Mouse (Mus musculus): ENCODE measurements at regions not wholly inside any gene's neighbourhood (a gene's known extent, or its start where the extent isn't known, plus 50 kb on each side); places are given as distances from the start of the nearest gene placed in this dataset.

DNA sequence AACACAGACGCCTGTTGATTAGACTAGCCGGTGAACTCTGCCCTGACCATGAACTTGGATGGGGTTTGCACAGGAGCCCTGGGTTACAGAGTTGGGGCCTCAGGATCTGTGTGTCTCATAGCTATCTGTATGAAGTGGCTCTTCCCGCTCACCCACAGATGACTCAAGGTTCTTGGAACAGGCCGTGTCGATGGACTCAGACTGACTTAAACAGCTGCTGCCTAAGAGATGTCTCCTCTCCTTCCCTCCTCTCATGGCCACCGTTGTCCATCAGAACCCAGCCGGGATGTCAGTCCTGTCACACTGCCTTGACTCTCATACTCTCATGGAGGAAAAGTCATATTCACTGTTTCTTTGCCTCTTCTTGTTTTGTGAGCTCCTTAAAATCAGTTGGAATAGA, 121.2 kb upstream of the Tgfbr2 start:
- Histone ChIP-seq H3K27ac (ENCODE audit: low read length) (no peak overlapping the region), H3K36me3 (ENCODE audit: control insufficient read depth, insufficient read depth, low read length) (no peaks in the 10 kb centered on the region), H3K9me3 (replicated peaks; ENCODE audit: control insufficient read depth, low read length, poor library complexity, severe bottlenecking) (no peaks in the 10 kb centered on the region), H3K27me3 (ENCODE audit: control insufficient read depth, insufficient read depth, low read depth, low read length) (no peaks in the 10 kb centered on the region), H3K4me3 (ENCODE audit: low read depth, low read length) (no peak overlapping the region), H3K4me1 (ENCODE audit: control insufficient read depth, insufficient read depth, low read length) (no peaks in the 10 kb centered on the region), H3K4me2 (ENCODE audit: low read length) (no peak overlapping the region), H3K9ac (ENCODE audit: low read depth, low read length) (no peak overlapping the region)
- no peak for ATAC-seq
- 84% methylated on average over 7 of the region's 7 CpGs for WGBS

DNA sequence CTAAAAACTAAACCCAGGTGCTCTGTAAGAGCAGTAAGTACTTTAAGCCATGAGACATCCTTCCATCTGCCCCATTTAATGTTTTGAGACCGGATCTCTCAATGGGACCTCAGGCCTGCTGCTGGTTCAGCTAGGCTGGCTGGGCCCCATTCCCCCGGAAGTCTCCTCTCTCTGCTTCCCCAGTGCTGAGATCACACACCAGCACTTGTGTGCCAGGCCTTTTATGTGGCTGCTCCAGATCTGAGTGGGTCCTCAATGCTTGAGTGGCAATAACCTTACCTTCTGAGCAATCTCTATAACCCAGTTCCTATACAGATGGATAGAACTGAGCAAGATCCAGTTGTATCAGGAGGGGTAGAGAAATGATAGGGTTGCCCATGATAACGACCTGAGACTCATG, 118.9 kb upstream of the Tgfbr2 start:
- Histone ChIP-seq H3K4me3 (ENCODE audit: low read depth, low read length) (no peak overlapping the region), H3K36me3 (ENCODE audit: control insufficient read depth, insufficient read depth, low read length) (no peaks in the 10 kb centered on the region), H3K9me3 (replicated peaks; ENCODE audit: control insufficient read depth, low read length, poor library complexity, severe bottlenecking) (no peaks in the 10 kb centered on the region), H3K27me3 (ENCODE audit: control insufficient read depth, insufficient read depth, low read depth, low read length) (no peaks in the 10 kb centered on the region), H3K27ac (ENCODE audit: low read length) (no peak overlapping the region), H3K4me1 (ENCODE audit: control insufficient read depth, insufficient read depth, low read length) (no peaks in the 10 kb centered on the region), H3K4me2 (ENCODE audit: low read length) (no peak overlapping the region), H3K9ac (ENCODE audit: low read depth, low read length) (no peak overlapping the region)
- ATAC-seq: no peak
- 87% methylated on average over 3 of the region's 3 CpGs for WGBS

- no peak for ATAC-seq
- Histone ChIP-seq H3K4me2 (ENCODE audit: low read length) (no peak overlapping the region), H3K4me1 (ENCODE audit: control insufficient read depth, insufficient read depth, low read length) (no peaks in the 10 kb centered on the region), H3K36me3 (ENCODE audit: control insufficient read depth, insufficient read depth, low read length) (no peaks in the 10 kb centered on the region), H3K27me3 (ENCODE audit: control insufficient read depth, insufficient read depth, low read depth, low read length) (no peaks in the 10 kb centered on the region), H3K27ac (ENCODE audit: low read length) (no peak overlapping the region), H3K4me3 (ENCODE audit: low read depth, low read length) (no peak overlapping the region), H3K9ac (ENCODE audit: low read depth, low read length) (no peak overlapping the region), H3K9me3 (replicated peaks; ENCODE audit: control insufficient read depth, low read length, poor library complexity, severe bottlenecking) (no peaks in the 10 kb centered on the region)
- 83% methylated on average over 6 of the region's 6 CpGs for WGBS
These were observed 118.0 kb upstream of the Tgfbr2 start for GRCm38 (mm10) chr9:116293110-116293509.

GRCm38 (mm10) chr9:116291624-116292023, 116.5 kb upstream of the Tgfbr2 start:
- Histone ChIP-seq H3K36me3 (ENCODE audit: control insufficient read depth, insufficient read depth, low read length) (no peaks in the 10 kb centered on the region), H3K4me3 (ENCODE audit: low read depth, low read length) (no peak overlapping the region), H3K9ac (ENCODE audit: low read depth, low read length) (no peak overlapping the region), H3K4me2 (ENCODE audit: low read length) (no peak overlapping the region), H3K4me1 (ENCODE audit: control insufficient read depth, insufficient read depth, low read length) (no peaks in the 10 kb centered on the region), H3K9me3 (replicated peaks; ENCODE audit: control insufficient read depth, low read length, poor library complexity, severe bottlenecking) (no peaks in the 10 kb centered on the region), H3K27ac (ENCODE audit: low read length) (no peak overlapping the region), H3K27me3 (ENCODE audit: control insufficient read depth, insufficient read depth, low read depth, low read length) (no peaks in the 10 kb centered on the region)
- 92% methylated on average over 3 of the region's 3 CpGs for WGBS
- no peak for ATAC-seq

DNA sequence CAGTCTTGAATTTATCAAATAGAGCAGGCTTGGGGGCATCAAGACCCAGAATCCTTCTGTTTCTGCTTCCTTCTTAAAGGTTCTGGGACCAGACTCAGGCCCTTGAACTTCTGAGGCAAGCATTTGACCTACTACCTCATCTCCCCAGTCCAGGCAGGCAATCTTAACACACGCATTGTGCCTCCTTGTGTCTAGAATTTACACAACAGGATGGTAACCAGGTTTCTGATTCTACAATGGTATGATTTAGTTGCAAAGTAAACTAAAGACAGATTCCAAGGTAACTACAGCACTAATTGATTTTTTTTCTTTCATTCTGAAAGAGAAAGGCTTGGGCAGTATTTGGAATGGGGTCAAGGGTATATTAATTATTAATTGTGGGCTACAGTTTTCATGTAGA, 115.7 kb upstream of the Tgfbr2 start:
- Histone ChIP-seq H3K4me3 (ENCODE audit: low read depth, low read length) (no peak overlapping the region), H3K4me2 (ENCODE audit: low read length) (no peak overlapping the region), H3K9me3 (replicated peaks; ENCODE audit: control insufficient read depth, low read length, poor library complexity, severe bottlenecking) (no peaks in the 10 kb centered on the region), H3K36me3 (ENCODE audit: control insufficient read depth, insufficient read depth, low read length) (no peaks in the 10 kb centered on the region), H3K9ac (ENCODE audit: low read depth, low read length) (no peak overlapping the region), H3K4me1 (ENCODE audit: control insufficient read depth, insufficient read depth, low read length) (no peaks in the 10 kb centered on the region), H3K27ac (ENCODE audit: low read length) (no peak overlapping the region), H3K27me3 (ENCODE audit: control insufficient read depth, insufficient read depth, low read depth, low read length) (no peaks in the 10 kb centered on the region)
- no peak for ATAC-seq
- WGBS: 86% methylated on average over 1 of the region's 1 CpGs

GRCm38 (mm10) chr9:116285691-116286431, 110.7 kb upstream of the Tgfbr2 start:
- Histone ChIP-seq H3K4me1 (ENCODE audit: control insufficient read depth, insufficient read depth, low read length) (no peaks in the 10 kb centered on the region), H3K27me3 (ENCODE audit: control insufficient read depth, insufficient read depth, low read depth, low read length) (no peaks in the 10 kb centered on the region), H3K4me2 (ENCODE audit: low read length) (no peak overlapping the region), H3K9me3 (replicated peaks; ENCODE audit: control insufficient read depth, low read length, poor library complexity, severe bottlenecking) (no peaks in the 10 kb centered on the region), H3K36me3 (ENCODE audit: control insufficient read depth, insufficient read depth, low read length) (no peaks in the 10 kb centered on the region), H3K4me3 (ENCODE audit: low read depth, low read length) (no peak overlapping the region), H3K27ac (ENCODE audit: low read length) (no peak overlapping the region), H3K9ac (ENCODE audit: low read depth, low read length) (no peak overlapping the region)
- 57% methylated on average over 11 of the region's 11 CpGs for WGBS
- ATAC-seq: no peak

GRCm38 (mm10) chr9:116283790-116284526, 108.8 kb upstream of the Tgfbr2 start:
- Histone ChIP-seq H3K9me3 (replicated peaks; ENCODE audit: control insufficient read depth, low read length, poor library complexity, severe bottlenecking) (no peaks in the 10 kb centered on the region), H3K27ac (ENCODE audit: low read length) (no peak overlapping the region), H3K27me3 (ENCODE audit: control insufficient read depth, insufficient read depth, low read depth, low read length) (no peaks in the 10 kb centered on the region), H3K4me2 (ENCODE audit: low read length) (no peak overlapping the region), H3K9ac (ENCODE audit: low read depth, low read length) (no peak overlapping the region), H3K4me3 (ENCODE audit: low read depth, low read length) (no peak overlapping the region), H3K4me1 (ENCODE audit: control insufficient read depth, insufficient read depth, low read length) (no peaks in the 10 kb centered on the region), H3K36me3 (ENCODE audit: control insufficient read depth, insufficient read depth, low read length) (no peaks in the 10 kb centered on the region)
- WGBS: 85% methylated on average over 1 of the region's 1 CpGs
- ATAC-seq: no peak

GRCm38 (mm10) chr9:116281654-116282053, 106.5 kb upstream of the Tgfbr2 start:
- Histone ChIP-seq H3K4me3 (ENCODE audit: low read depth, low read length) (no peak overlapping the region), H3K4me2 (ENCODE audit: low read length) (no peak overlapping the region), H3K9me3 (replicated peaks; ENCODE audit: control insufficient read depth, low read length, poor library complexity, severe bottlenecking) (no peaks in the 10 kb centered on the region), H3K27ac (ENCODE audit: low read length) (no peak overlapping the region), H3K27me3 (ENCODE audit: control insufficient read depth, insufficient read depth, low read depth, low read length) (no peaks in the 10 kb centered on the region), H3K36me3 (ENCODE audit: control insufficient read depth, insufficient read depth, low read length) (no peaks in the 10 kb centered on the region), H3K9ac (ENCODE audit: low read depth, low read length) (no peak overlapping the region), H3K4me1 (ENCODE audit: control insufficient read depth, insufficient read depth, low read length) (no peaks in the 10 kb centered on the region)
- no peak for ATAC-seq

DNA sequence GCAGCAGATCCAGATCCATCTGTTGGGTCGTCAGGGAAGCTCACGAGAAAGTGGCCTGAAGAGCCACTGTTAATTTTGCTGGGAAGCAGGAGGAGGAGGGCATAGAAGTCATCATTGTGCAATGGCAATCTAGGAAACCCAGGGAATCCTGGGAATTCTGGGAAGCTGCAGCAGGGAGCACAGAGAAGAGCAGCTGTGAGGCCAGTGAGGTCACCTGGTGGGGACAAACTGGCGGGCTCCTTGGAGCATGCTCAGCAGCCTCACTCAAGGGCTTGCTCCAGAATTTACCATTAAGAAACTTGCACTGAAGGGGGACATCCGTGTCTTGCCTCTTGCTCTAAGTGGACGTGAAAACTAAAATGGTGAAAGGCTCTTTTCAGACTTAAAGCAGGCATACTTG, 105.0 kb upstream of the Tgfbr2 start:
- H3K27me3 ChIP-seq (ENCODE audit: control insufficient read depth, insufficient read depth, low read depth, low read length): no peaks in the 10 kb centered on the region
- WGBS: 92% methylated on average over 5 of the region's 5 CpGs
- no peak for ATAC-seq

More for the DNA sequence above, 105.0 kb upstream of the Tgfbr2 start:
- Histone ChIP-seq H3K4me3 (ENCODE audit: low read depth, low read length) (no peak overlapping the region), H3K36me3 (ENCODE audit: control insufficient read depth, insufficient read depth, low read length) (no peaks in the 10 kb centered on the region), H3K4me1 (ENCODE audit: control insufficient read depth, insufficient read depth, low read length) (no peaks in the 10 kb centered on the region), H3K9ac (ENCODE audit: low read depth, low read length) (no peak overlapping the region), H3K27ac (ENCODE audit: low read length) (no peak overlapping the region), H3K4me2 (ENCODE audit: low read length) (no peak overlapping the region), H3K9me3 (replicated peaks; ENCODE audit: control insufficient read depth, low read length, poor library complexity, severe bottlenecking) (no peaks in the 10 kb centered on the region)

Data from midbrain, embryonic 16.5 days (tissue).